ENCODE assay signal across 28 mouse cellular contexts in the genomic region with DNA sequence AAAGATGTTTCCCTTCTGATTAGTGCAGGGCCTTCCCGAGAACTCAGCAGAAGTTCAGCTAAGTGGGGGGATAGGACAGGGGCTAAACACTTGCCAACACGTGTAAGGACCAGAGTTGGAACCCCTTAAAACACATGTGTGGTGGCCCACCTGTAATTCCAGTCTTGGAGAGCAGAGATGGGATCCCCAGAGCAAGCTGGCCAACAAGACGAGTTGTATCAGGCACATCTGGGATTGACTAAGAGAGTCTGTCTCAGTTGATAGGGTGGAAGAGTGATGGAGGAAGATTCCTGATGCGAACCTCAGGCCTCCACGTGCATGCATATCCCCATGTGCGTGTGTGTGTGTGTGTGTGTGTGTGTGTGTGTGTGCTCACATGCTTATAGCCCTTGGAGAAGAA. TPM values are rescaled to one million over a fixed set of nuclear protein-coding genes. Genes with fewer than 3 reads are reported as not detected.
DNase-seq lines count a peak whose midpoint lies in the region; ATAC-seq and TF ChIP-seq lines count a peak whose summit lies in the region.
"Had no signal": no experiment of that assay in that cellular context is flagged by ENCODE, and none has a peak within 500 bp of the region (broad histone marks: within the 10 kb centered on the region; RNA-seq: fewer than 3 reads in every experiment).

No protein-coding gene starts in this region.

- no peak for TF ChIP-seq CTCF in lung, adult 2 months (IDR thresholded peaks at IDR 0.05; ENCODE audit: insufficient read depth, low read length)

- H3K4me3 ChIP-seq in heart, embryonic 10.5 days = no peak overlapping the region
- no peak overlapping the region for H3K4me3 ChIP-seq in lung, adult 2 months (replicated peaks; ENCODE audit: extremely low read depth, low read depth, low read length)
- H3K4me3 ChIP-seq: embryonic facial prominence, embryonic 10.5 days; embryonic facial prominence, embryonic 12.5 days; forebrain, embryonic 13.5 days had no signal

- TF ChIP-seq POLR2A in lung, adult 2 months (IDR thresholded peaks at IDR 0.05; ENCODE audit: borderline replicate concordance, extremely low read depth, low read depth, low read length) = no peak

- 0 out of 2 replicates have a peak, but pooled peaks cover 5% of the 10 kb centered on the region for H3K27me3 ChIP-seq in heart, embryonic 10.5 days (ENCODE audit: insufficient read depth, poor library complexity, severe bottlenecking)
- H3K27me3 ChIP-seq: CH12.LX; embryonic facial prominence, embryonic 12.5 days; forebrain, embryonic 13.5 days; Patski had no signal

- H3K27ac ChIP-seq in heart, embryonic 10.5 days = no peak overlapping the region
- H3K27ac ChIP-seq: embryonic facial prominence, embryonic 10.5 days; embryonic facial prominence, embryonic 12.5 days; forebrain, embryonic 13.5 days had no signal

- 75% methylated on average over 6 of the region's 6 CpGs for WGBS in heart, embryonic 10.5 days
- WGBS in lung, adult 2 months = 67% methylated on average over 6 of the region's 6 CpGs

- no peaks in the 10 kb centered on the region for H3K9me3 ChIP-seq in heart, embryonic 10.5 days
- H3K9me3 ChIP-seq: embryonic facial prominence, embryonic 10.5 days; embryonic facial prominence, embryonic 12.5 days; forebrain, embryonic 13.5 days; G1E had no signal

- ATAC-seq in frontal cortex, adult (ENCODE audit: low TSS enrichment) = peak; percentile 16; the same call in 1 of the 2 replicates
- ATAC-seq: activated CD4-positive, CD25-positive, alpha-beta regulatory T cell, adult 4 months; CD4-positive, CD25-positive, alpha-beta regulatory T cell, adult 4 months; forebrain, embryonic 13.5 days; Patski had no signal

- DNase-seq in frontal cortex, postnatal 36 days (ENCODE audit: low spot score in 2 of 2) = no peak
- DNase-seq in heart, embryonic 10.5 days (ENCODE audit: low spot score) = peak; percentile 62
- DNase-seq in heart, postnatal 25 days (ENCODE audit: low spot score) = no peak
- DNase-seq in lung, adult 2 months = peak; percentile 4
- DNase-seq in lung, postnatal 14 days = no peak
- DNase-seq in testis, postnatal 10 days (ENCODE audit: low spot score) = peak; percentile 25
- no peak for DNase-seq in testis, postnatal 14 days (ENCODE audit: low spot score)
- DNase-seq: adrenal gland, adult 8-10 months; adrenal gland, postnatal 14 days; adrenal gland, postnatal 36 days; B cell, adult 2 months; cerebellum, adult 11-12 months; cerebellum, adult 2 months; cerebellum, adult 9-10 months; cerebellum, postnatal 25 days had no signal

- intact Hi-C loops in heart, postnatal 25 days (cut with DNase I) = loop anchor here (10.0 kb wide), 1 partner anchor 753 kb away; the partner anchor contains the start of gene Cfap100

- 0 out of 2 replicates have a peak, but pooled peaks cover 6% of the 10 kb centered on the region for H3K4me1 ChIP-seq in heart, embryonic 10.5 days
- no peaks in the 10 kb centered on the region for H3K4me1 ChIP-seq in lung, adult 2 months (ENCODE audit: control insufficient read depth, insufficient read depth, low read length)
- H3K4me1 ChIP-seq: embryonic facial prominence, embryonic 10.5 days; embryonic facial prominence, embryonic 12.5 days had no signal

- 0 out of 2 replicates have a peak, but pooled peaks cover 4% of the 10 kb centered on the region for H3K36me3 ChIP-seq in heart, embryonic 10.5 days
- H3K36me3 ChIP-seq: embryonic facial prominence, embryonic 12.5 days had no signal

RNA-seq across cellular contexts. Expression of gene Txnrd3, which starts 27.6 kb away (rescaled TPM):
- 8.7 and 10.3 TPM in 2 replicates for polyA plus RNA-seq in heart, embryonic 10.5 days (2016; fragmentation: Nextera tagmentation; extraction: Ambion mirVana)
- total RNA-seq in heart, postnatal 25 days (2021) = 10 to 100 TPM; 15.0 to 15.8 TPM
- polyA plus RNA-seq in lung, adult 2 months (2012; rRNA removed) = 13.8 and 15.5 TPM in 2 replicates

RNA-seq across cellular contexts. Expression of gene Vmn1r40, which starts 35.9 kb away (rescaled TPM):
- not detected in 2 replicates for polyA plus RNA-seq in heart, embryonic 10.5 days (2016; fragmentation: Nextera tagmentation; extraction: Ambion mirVana)
- not detected for total RNA-seq in heart, postnatal 25 days (2021)
- polyA plus RNA-seq in lung, adult 2 months (2012; rRNA removed) = not detected in 2 replicates
- total RNA-seq: adrenal gland, adult 18-20 months; adrenal gland, adult 8-10 months; adrenal gland, postnatal 14 days; adrenal gland, postnatal 36 days; CH12.LX had no signal
- polyA plus RNA-seq: activated CD4-positive, CD25-positive, alpha-beta regulatory T cell, adult 4 months; CD4-positive, CD25-positive, alpha-beta regulatory T cell, adult 4 months; cerebellum, adult 2 months; cortical plate, adult 2 months; embryonic facial prominence, embryonic 10.5 days; embryonic facial prominence, embryonic 12.5 days; embryonic facial prominence, embryonic 14.5 days; forebrain, embryonic 11.5 days; forebrain, embryonic 13.5 days; G1E had no signal

Comparison
In these comparisons a context has a peak if more than half of its experiments do, and no peak if none do; other contexts are left out.
1. DNase-seq: peak in heart, embryonic 10.5 days (single experiment), lung, adult 2 months (single experiment) and testis, postnatal 10 days (single experiment); none in frontal cortex, postnatal 36 days (0 of 2), heart, postnatal 25 days (single experiment), lung, postnatal 14 days (single experiment) and testis, postnatal 14 days (single experiment).